Mouse (Mus musculus) urinary bladder, postnatal 14 days (tissue): ENCODE measurements around the gene Chst4.
"Not testable (repeated sequence)": the region's sequence is repeated elsewhere in the genome, so short reads cannot be mapped to it uniquely, and the experiment has no call there.

Experiments used
- DNase-seq: peaks from one replicate; pipeline ENCODE4 v3.0.0; 2021; ENCODE audit warnings: low spot score

The Chst4 gene

DNA sequence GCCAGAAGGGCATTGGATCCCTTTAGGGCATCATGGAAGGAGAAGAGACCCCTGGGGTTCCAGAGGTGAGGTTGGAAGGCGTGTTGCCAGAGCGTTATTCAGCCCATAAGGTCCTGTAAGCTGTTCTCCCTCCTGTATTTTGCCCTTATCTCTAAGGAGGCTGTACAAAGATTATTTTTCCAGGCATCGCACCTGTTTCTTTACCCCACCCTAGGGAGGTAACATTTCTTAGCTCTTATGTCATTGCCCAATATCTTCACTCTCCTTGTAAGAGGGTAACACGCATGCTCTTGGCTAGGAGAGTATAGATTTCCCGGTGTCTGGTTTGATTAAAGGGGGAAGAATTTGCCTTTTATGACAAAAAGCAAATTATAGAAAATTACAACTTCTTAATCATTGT is at the start of gene Chst4:
Gene Chst4 (minus strand): TSS at position 82 of the 400 bp plus-strand sequence.
- no peak for DNase-seq

DNA sequence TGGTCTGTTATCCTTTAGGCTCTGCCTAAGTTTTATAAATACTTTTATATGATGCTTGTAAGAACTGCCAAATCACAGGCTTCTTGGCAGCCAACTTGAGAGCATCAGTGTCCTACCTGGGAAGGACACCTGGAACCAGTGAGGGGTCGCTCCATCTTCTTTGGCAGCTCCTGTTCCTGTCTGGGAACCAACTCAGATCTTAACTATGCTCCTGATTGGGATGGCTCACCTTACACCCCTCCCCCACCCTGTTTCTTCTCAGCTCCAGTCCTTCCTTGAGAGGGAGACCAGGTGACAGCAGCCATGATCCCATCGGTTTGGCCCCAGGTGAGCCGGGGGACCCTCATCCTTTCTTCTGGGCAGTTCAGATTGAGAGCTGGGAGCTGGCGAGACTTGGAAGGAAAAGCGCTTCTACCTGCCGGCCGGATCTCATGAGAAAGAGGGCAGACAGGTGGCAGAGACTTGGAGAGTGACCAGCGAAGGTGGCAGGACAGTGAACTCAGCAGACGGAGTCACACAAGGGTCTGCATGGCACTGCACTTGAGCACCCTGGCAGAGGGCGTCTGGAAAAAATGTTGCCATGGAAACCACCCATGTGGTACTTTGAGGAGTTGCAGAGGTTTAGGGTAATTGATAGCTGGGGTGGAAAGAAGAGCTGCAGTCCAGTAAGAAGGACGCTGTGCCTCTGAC is 43.0 kb upstream of the Chst4 start:
- DNase-seq = no peak

DNA sequence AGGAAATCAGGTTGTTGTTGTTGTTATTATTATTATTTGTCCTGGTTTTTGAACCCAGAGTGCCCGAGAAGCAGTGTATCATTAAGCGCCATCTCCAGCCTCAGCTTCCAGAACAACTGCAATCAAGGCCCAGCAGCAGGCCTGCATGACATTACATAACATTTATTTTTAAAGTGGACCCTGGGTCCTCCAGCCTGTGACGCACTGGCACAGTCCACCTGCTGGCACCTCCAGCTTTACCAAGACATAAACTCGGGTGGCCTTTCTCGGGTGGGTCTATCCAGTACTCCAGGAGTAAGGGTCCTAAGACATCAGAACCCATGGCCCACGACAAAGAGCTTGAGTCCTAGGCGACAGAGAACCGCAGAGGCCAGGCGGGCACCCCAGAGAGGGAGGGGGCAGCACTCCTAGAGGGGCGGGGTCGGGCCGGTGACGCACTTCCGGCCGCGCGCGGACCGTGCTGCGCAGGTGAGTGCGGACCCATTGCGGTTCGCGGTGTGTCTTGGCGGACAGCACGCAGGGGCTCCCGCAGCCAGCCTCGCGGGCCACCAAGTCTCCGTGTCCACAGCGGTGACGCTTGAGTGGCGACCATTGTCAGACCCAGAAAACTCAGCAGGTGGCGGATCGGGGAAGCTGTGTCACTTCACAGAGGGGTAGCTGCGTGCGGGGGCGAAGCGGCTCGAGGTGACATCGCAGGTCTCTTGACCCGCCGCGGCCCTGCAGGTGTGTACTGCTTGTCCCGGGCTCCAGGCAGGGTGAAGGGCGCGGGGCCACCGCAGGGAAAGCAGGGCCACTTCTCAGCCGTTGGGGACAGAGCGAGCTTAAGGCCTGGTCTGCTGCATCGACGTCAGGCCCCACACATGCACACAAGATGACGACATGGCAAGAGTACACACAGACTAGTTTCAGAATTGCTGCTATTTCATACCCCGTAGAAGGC is 40.0 kb upstream of the Chst4 start, which contains the start of gene Zfp612:
Gene Zfp612 (plus strand): TSS at position 465 of the 940 bp plus-strand sequence.
- DNase-seq = peak; percentile 64

DNA sequence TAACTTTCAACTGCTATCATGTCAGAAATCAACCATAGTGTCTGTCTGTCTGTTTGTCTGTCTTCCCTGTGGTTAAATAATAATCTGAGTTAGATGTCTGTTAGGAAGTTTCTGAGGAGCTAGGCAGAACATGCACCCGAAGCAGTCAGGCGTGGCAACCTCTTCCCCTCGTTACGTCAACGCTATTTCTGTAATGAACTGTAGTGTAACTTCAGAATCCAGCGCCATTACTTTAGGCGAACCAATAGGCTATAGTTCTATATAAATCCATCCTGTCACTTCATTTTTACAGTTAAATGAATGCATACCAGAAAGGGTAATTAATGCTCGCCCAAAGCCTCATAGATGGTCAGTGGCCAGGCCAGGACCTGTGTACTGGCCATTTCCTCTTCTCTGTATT is 35.0 kb upstream of the Chst4 start:
- no peak for DNase-seq

DNA sequence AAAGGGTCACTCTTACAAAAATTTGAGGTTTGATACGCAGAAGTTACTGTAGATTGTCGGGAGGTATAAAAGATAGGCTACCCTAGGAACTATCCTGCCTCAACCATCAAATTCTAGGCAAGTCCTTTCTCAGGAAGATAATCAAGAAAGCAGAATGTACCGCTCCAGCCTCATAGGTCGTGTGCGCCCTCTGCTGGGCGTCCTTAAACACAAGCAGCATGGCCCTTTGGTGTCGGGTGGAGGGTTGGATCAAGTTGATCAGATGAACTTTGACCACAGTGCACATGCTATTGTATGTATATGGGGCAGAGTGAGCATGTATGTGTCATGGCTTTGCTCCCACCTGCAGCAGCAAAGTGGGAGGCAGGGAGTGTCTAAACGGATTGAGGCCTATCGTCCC is 32.1 kb upstream of the Chst4 start:
- peak; percentile 68 for DNase-seq

DNA sequence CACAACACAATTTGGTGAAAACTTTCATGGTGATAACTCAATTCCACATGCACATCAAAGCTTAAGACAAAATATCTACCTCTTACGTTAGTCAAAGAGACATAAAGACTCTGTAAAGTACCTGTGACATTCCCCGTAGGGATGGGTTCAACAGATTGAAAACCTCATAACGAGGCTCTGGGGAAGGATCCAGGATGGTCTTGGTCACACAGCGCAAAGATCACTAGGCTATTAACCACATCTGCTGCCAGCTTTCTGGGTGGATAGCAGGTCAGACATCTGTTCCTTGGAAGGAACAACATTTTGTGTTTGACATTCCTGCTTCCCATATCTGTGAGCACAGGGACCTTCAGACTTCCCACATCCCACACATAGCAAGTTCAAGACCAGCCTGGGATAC is 30.2 kb upstream of the Chst4 start:
- DNase-seq = no peak

DNA sequence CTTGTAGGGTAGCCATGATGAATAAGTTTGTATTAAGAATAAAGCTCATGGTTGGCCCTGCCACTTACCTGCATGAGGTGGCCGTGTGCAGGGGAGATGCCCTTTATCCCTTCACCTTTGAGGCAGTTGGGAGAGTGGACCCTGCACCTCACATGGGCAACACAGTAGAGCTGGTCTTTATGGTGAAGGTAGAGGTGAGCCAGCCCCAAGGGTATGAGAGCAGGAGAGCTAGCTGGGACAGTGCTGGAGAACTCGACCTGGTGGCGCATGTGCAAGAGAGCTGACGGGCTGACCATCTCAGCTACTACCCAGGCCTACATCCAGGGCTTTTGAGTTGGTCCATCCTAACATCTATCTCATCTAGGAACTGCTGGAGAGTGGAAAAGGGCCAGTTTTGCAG is 26.1 kb upstream of the Chst4 start:
- DNase-seq = no peak

DNA sequence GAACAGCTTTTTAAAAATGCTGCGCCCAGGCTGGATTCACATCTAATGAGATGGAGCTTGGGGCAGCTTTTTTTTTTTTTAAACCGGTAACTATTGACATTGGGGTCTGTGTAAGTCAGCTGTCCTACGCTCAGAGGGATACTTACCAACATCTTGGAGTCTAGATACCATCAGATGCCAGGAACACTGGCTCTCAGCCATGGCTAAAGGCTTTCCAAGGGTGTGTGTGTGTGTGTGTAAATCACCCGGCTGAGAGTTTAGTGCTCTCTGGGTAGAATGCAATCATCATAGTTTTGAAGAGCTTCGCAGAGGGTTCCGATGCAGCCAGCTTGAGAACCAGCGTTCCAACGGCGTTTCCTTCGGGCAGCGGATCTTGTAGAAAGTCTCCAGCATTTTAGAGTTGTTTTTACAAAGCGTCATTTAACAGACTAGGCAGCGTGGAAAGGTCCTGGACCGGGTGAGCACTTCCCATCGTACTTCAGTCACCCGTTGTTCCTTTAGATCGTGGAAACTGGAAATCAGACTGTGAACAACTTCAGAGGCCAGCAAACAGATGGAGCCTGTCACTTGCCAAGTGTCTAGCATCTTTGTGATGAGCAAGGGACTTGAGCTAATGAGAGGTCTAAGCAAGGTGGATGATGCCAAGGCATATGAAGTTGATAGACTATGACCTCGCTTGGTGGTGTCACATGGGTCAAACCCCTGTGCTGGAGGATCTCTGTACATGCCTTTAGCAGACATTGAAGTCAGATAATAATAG is 25.2 kb upstream of the Chst4 start:
- no peak for DNase-seq

DNA sequence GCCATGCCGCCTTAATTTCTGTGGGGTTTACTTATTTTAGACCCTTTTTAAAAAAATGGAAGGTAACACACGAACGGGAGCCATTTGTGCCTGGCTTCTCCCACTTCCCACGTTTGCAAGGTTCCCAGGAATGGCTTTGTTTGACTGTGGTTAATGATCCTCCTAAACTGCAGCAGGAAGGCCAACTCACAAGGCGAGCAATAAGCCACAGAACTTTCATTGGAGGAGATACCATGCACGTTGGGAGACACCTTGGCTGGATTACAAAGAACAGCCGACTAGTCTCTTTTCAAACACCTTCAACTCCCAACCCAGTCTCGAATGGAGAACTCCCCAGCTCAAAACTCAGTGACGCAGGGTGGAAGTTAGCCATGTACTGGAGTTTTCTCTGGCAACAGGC is 24.6 kb upstream of the Chst4 start:
- no peak for DNase-seq

DNA sequence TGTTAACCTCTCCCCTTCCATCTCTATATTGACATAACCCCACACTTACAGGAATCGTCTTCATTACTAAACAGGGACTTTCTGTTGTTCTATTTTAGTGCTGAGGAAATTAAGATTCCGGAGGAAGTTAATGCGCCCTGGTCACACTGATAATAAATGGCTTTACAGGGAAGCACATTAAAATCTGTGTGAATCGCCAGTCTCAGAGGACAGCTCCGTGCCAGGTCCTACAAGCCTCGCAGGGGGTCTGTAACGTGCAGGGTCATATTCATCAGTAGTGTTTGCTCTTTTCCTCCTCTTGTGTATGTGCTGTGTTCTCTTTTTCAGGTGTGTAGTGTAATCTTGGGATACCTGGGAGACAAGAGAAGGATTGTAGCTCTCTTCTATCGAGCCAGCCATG is 18.7 kb upstream of the Chst4 start:
- no peak for DNase-seq

DNA sequence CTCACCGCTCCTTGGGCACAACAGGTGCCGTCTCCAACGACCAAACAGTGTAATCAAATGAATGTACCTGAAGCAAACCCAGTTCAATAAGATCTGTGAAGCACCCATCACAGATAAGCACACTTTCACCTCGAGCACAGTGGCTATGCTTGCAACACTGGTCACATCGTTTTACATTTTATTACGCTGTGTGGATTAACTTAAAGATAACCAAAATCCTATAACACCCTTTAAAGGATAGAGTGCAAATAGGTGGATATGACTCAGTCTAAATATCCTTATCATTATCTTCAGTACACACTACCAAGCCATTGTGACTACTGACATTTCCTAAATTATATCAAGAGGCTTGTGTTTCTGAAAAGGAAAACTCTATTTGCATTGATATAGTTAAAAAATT is 11.7 kb upstream of the Chst4 start:
- no peak for DNase-seq

DNA sequence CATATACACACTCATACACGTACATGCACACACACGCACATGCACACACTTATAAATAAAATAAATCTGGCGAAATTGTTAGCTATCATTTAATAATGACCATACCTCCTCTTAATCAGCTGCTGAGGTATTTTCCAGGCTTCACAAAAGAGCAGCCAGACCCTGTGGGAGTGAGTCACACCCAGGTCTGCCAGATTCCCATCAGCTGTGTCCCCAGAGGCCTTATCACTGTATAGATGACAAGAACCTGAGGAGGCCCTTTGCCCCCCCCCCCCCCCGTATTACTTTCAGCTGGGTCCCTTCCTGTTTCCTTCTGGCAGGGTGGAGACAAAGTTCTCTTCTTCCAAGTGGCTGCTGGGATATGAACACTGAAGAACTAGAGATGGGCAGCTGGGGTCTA is 969 bp upstream of the Chst4 start:
- no peak for DNase-seq

DNA sequence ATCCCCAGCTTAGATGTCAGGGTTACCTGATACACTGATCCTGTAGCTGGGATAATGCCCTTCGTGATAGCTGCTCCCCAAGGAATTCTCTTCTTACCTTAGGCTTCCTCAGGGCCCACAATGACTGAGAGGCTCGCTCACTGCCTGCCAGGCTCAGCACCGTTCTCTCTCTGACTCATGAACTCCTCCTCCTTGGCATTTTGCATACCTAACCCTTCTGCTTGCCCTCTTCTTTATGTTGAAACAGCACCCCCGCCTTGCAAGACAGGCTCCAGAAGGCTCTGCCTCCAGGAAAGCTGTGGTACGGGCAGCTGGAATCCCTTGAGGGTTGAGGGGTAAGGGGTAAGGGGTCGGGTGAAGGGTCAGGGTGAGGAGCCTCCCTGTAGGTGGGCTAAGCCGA is 324 bp downstream of the Chst4 start:
- DNase-seq = no peak

DNA sequence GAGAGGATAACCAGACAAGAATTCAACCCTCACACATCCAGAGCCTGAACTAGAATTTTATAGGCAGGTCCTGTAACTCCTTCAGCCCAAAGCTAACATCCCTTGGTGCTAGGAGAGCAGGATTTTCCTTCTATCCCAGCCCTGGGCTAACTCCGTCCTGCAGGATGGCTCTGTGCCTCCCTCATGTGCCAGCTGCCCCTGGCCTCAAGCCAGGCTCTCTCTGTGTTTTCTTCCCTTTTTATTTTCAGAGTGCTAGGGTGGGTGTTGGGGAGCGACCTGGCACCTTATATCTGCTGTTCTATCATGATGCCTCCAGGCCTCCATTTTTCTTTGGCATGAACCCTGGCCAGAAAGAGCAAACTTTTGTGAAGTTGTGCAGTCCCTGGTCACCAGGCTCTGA is 3.4 kb downstream of the Chst4 start:
- DNase-seq = no peak

DNA sequence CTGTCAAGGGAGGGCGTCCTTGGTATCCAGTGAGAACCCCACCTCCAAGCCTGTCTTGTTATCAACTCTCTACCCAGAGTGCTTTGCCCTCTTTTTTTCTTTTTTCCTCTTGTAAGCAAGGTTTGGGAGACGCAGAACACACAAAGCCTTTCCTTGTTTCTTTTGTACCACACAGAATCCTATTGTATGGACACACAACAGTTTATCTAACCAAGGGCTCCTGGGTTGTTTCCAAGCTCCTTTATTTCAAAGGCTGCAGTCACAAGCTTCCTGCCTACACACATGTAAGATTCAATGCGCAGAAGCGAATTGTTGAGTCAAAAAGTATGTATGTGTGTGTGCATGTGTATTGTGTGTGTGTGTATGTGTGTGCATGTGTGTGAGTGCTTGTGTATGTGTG is 5.2 kb downstream of the Chst4 start:
- DNase-seq = no peak

DNA sequence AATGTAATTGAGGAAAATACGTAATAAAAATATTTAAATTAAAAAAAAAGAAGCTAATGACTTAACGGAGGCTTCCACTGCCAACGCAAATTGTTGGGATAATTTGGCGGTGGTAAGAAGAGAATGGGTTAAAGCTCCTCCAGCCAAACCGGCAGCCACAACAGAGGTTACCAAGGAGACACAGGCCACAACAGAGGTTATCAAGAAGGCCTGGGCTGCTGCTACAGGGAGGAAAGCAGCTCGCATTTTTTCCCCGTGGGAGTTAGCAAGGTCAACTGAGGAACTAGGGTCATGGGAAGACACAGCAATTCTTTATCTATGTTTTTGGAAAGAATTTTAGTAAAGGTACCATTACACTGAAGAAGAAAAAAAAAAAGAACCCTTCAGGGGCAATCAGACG is 5.8 kb downstream of the Chst4 start:
- not testable (repeated sequence) for DNase-seq

DNA sequence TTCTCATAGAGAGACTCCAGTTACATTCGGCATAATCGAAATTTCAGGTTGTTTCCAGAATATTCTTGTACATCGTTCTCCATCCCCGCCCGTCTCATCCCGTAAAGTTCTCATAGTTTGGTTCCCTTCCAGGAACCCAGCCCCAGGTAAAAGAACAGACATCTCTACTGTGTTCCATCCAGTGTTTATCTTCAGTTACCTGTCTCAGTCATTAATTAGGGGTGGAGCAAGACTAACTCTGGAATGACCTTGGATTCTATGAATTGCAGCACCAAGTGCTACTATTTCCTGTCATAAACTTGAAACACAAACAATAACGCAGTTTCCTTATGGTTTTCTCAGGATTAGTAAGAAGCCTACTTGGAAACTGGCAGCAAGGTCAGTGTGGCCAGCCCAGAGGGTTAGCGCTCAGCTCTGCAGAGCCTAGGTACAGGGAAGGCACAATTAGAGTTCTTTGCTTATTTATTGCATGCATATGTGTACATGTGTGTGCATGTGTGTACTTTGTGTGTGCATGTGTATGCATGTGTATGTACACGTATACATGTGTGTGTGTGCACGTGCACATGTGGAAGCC is 16.7 kb downstream of the Chst4 start:
- DNase-seq = no peak

DNA sequence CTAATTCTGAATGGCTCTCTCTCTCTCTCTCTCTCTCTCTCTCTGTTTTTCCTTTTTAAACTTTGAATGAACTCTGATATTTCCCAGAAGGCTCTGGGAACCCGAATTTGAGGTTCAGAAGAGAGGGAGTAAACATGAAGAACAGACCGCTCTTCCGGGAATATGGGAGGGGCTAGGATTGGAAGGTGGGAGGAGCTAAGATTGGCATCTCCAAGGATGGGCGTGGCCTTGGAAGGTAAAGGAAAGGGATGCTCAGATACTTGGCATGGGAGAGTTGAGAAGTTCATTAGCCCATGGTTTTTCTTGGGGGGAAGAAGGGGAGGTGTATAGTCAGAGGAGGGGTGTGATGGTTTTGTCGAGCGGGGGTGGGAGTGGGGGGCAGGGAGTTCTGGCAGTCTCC is 17.5 kb downstream of the Chst4 start:
- DNase-seq = peak; percentile 12

DNA sequence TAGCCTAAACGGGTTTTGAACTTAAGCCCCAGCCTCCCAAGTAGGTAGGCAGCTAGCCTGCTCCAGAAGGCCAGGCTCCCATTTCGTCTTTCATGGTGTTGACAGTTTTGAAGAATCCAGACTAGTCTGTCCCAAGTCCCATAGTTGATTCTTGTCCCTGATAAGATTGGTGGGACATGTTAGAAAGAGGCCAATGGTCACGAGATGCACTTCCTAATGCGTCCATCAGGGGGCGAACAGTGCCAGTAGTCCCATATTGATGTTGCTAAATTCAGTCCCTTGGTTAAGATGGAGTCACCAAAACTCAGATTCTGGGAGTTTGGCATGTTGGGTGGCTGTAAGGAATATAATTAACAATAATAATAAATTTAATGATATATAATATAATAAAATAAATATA is 28.7 kb downstream of the Chst4 start:
- peak; percentile 56 for DNase-seq

DNA sequence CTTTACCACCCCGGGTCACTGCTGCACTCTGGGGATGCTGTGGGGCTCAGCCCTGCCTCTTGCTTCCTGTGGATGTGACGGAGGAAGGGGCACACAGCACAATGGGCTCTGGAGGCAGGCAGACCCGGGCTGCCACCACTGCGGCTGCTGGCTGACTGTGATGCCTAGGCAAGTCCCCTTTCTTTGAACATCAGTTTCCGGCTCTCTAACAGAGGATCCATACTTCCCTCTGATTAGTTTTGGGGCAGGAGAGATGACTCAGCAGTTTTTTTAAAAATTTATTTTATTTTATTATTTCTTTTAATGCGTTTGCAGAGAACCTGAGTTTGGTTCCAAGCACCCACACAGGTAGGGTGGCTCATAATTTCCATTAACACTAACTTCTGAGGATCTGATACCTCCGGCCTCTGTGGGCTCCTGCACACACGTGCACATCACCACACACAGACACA is 30.5 kb downstream of the Chst4 start:
- no peak for DNase-seq

DNA sequence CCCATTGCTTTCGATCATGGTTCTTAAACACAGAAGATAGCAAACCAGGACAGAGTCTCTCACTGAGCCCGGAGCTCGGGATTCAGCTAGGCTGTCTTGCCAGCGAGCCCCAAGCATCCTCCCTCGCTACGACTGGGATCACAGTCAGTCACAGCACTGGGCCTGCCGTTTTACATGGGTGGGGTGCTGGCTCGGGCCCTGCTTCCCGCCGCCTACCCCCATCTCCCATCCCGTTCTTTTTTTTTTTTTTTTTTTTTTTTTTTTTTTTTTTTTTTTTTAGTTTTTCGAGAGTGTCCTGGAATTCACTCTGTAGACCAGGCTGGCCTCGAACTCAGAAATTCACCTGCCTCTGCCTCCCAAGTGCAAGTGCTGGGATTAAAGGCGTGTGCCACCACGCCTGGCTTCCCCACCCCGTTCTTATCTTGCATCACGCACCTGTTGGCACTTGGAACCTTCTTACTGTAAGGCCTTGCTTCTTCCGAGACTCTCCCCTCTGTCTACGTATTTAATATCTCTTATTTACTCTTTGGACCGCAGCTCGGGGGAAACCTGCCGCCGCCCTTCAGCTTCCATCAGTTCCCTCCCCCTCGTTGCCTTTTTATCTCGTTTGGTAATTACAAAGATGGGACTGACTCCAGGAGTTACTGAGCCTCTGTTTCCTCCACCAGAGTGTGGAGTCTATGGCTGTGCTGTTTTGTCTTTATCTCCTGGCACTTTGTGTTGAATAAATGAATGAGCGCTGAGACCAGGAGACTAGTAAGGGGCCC is 31.1 kb downstream of the Chst4 start:
- DNase-seq = no peak
